Mouse (Mus musculus): ENCODE measurements around the gene Fbxo34. TPM values are rescaled to one million over a fixed set of nuclear protein-coding genes. Genes with fewer than 3 reads are reported as not detected.

Fbxo34 gene
- total and polyA plus RNA-seq, 3 experiments = 11.1 to 25.9 (median 11.9) TPM

GRCm38 (mm10) chr14:47459556-47459955 lies 9.3 kb downstream of the Fbxo34 start:
- peaks cover 4% of the 10 kb centered on the region for H3K27me3 ChIP-seq (replicated peaks)
- H3K79me2 ChIP-seq (replicated peaks; ENCODE audit: control insufficient read depth, extremely low read depth, insufficient read depth, poor library complexity, severe bottlenecking) = no peaks in the 10 kb centered on the region
- dilution Hi-C loops (cut with MboI; ENCODE audit: extremely low pct_ligation_motif_present, extremely low pct_unique_long_range_greater_than_20kb, low sequenced_read_pairs) = no loop called here
- no peaks in the 10 kb centered on the region for H3K36me3 ChIP-seq (replicated peaks in 1 of 2; ENCODE audit: control insufficient read depth in 1 of 2, insufficient read depth in 1 of 2, low read length in 1 of 2)
- TF ChIP-seq TBP (conservative IDR thresholded peaks at IDR 0.05; ENCODE audit: low read depth, low read length) = no peak
- no peak for TF ChIP-seq KAT2A (IDR thresholded peaks at IDR 0.05; ENCODE audit: insufficient replicate concordance, low read length)
- TF ChIP-seq CHD2 (IDR thresholded peaks at IDR 0.05; ENCODE audit: low read length) = no peak
- H3K4me3 ChIP-seq (replicated peaks in 1 of 3; ENCODE audit: low read depth in 2 of 3, low read length in 2 of 3, poor library complexity in 1 of 3) = no peak overlapping the region
- in situ Hi-C loops (cut with MboI; ENCODE audit: low pct_ligation_motif_present, low pct_unique_long_range_greater_than_20kb, low sequenced_read_pairs) = no loop called here
- H3K9ac ChIP-seq (ENCODE audit: insufficient read depth, low read depth) = no peak overlapping the region
- DNase-seq (ENCODE audit: extremely low read depth) = no peak
- no peaks in the 10 kb centered on the region for H3K4me1 ChIP-seq (ENCODE audit: control insufficient read depth in 1 of 2, insufficient read depth in 2 of 2)
- no peak overlapping the region for H3K4me2 ChIP-seq (ENCODE audit: insufficient read depth, low read depth, poor library complexity, severe bottlenecking)
- H3K9me3 ChIP-seq (replicated peaks; ENCODE audit: low read length) = no peaks in the 10 kb centered on the region
- no peak overlapping the region for H3K27ac ChIP-seq (ENCODE audit: insufficient read depth, low read depth)

GRCm38 (mm10) chr14:47461997-47462396 lies 11.8 kb downstream of the Fbxo34 start:
- no peak overlapping the region for H3K9ac ChIP-seq (ENCODE audit: insufficient read depth, low read depth)
- H3K4me3 ChIP-seq (replicated peaks in 1 of 3; ENCODE audit: low read depth in 2 of 3, low read length in 2 of 3, poor library complexity in 1 of 3) = no peak overlapping the region
- in situ Hi-C loops (cut with MboI; ENCODE audit: low pct_ligation_motif_present, low pct_unique_long_range_greater_than_20kb, low sequenced_read_pairs) (no loop called here), dilution Hi-C loops (cut with MboI; ENCODE audit: extremely low pct_ligation_motif_present, extremely low pct_unique_long_range_greater_than_20kb, low sequenced_read_pairs) (no loop called here)
- no peaks in the 10 kb centered on the region for H3K9me3 ChIP-seq (replicated peaks; ENCODE audit: low read length)
- no peak overlapping the region for H3K27ac ChIP-seq (ENCODE audit: insufficient read depth, low read depth)
- H3K36me3 ChIP-seq (replicated peaks in 1 of 2; ENCODE audit: control insufficient read depth in 1 of 2, insufficient read depth in 1 of 2, low read length in 1 of 2) = no peaks in the 10 kb centered on the region
- no peaks in the 10 kb centered on the region for H3K4me1 ChIP-seq (ENCODE audit: control insufficient read depth in 1 of 2, insufficient read depth in 2 of 2)
- no peak for DNase-seq (ENCODE audit: extremely low read depth)
- H3K4me2 ChIP-seq (ENCODE audit: insufficient read depth, low read depth, poor library complexity, severe bottlenecking) = no peak overlapping the region
- no peak for TF ChIP-seq MAFK (IDR thresholded peaks at IDR 0.05; ENCODE audit: insufficient replicate concordance, low read length)
- no peak for TF ChIP-seq ZC3H11A (IDR thresholded peaks at IDR 0.05; ENCODE audit: low read depth, low read length)
- no peak for TF ChIP-seq JUND (conservative IDR thresholded peaks at IDR 0.05; ENCODE audit: low read depth, low read length)
- TF ChIP-seq JUN (IDR thresholded peaks at IDR 0.05; ENCODE audit: insufficient read depth, low read depth, low read length) = no peak
- TF ChIP-seq NELFE (IDR thresholded peaks at IDR 0.05; ENCODE audit: low read depth, low read length) = no peak
- no peak for TF ChIP-seq PAX5 (IDR thresholded peaks at IDR 0.05; ENCODE audit: low read length)
- no peak for TF ChIP-seq UBTF (IDR thresholded peaks at IDR 0.05; ENCODE audit: low read depth, low read length)
- no peak for TF ChIP-seq ZMIZ1 (IDR thresholded peaks at IDR 0.05; ENCODE audit: low read depth, low read length)
- TF ChIP-seq POLR2A (IDR thresholded peaks at IDR 0.05; ENCODE audit: low read depth, low read length) = no peak
- TF ChIP-seq TCF12 (IDR thresholded peaks at IDR 0.05; ENCODE audit: low read depth, low read length) = no peak
- TF ChIP-seq MYC (IDR thresholded peaks at IDR 0.05; ENCODE audit: low read depth, low read length) = no peak
- TF ChIP-seq BHLHE40 (IDR thresholded peaks at IDR 0.05; ENCODE audit: low read depth, low read length) = no peak
- TF ChIP-seq CHD2 (IDR thresholded peaks at IDR 0.05; ENCODE audit: low read length) = no peak
- no peak for TF ChIP-seq MAX (IDR thresholded peaks at IDR 0.05; ENCODE audit: low read length)
- H3K79me2 ChIP-seq (replicated peaks; ENCODE audit: control insufficient read depth, extremely low read depth, insufficient read depth, poor library complexity, severe bottlenecking) = no peaks in the 10 kb centered on the region
- peaks cover 6% of the 10 kb centered on the region for H3K27me3 ChIP-seq (replicated peaks)

All from CH12.LX (cell line).